Comparison of ENCODE assay signal across 10 mouse cellular contexts in the genomic region with DNA sequence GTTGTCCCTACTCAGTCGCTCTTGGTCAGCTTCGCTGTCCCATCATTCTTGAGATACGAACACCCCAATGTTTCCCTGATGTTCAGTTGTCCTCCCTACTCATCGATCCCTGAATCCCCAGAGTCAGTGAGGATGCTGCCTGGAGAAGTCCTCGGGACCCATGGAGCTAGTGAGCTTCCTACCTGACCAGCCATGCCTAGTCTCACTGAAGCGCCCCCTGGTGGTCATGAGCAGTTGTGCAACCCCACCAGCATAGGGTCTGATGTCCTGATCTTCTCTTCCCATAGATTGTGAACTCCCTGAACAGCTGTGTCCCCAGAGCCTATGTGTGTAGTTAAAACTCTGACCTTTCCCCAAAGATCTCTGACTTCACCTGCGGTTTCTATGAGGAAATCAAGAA. TPM values are rescaled to one million over a fixed set of nuclear protein-coding genes. Genes with fewer than 3 reads are reported as not detected.
A peak's percentile ranks its signal among the peaks of the same experiment; 100 is the strongest.
DNase-seq lines count a peak whose midpoint lies in the region; ATAC-seq and TF ChIP-seq lines count a peak whose summit lies in the region.
"Had no signal": no experiment of that assay in that cellular context is flagged by ENCODE, and none has a peak within 500 bp of the region (broad histone marks: within the 10 kb centered on the region; RNA-seq: fewer than 3 reads in every experiment).

No protein-coding gene starts in this region.

- no peak overlapping the region for H3ac ChIP-seq in C2C12 (ENCODE audit: control insufficient read depth, insufficient read length, low read depth)

- no peak overlapping the region for H3K4me2 ChIP-seq in hindbrain, embryonic 11.5 days (replicated peaks; ENCODE audit: low read depth, low read length)
- no peak overlapping the region for H3K4me2 ChIP-seq in hindbrain, embryonic 13.5 days
- H3K4me2 ChIP-seq: embryonic facial prominence, embryonic 15.5 days; limb, embryonic 15.5 days had no signal

- H3K79me3 ChIP-seq in C2C12 (ENCODE audit: low read depth), result no peaks in the 10 kb centered on the region

- H3K4me3 ChIP-seq in hindbrain, embryonic 11.5 days (ENCODE audit: low read depth, low read length), result no peak overlapping the region
- H3K4me3 ChIP-seq in hindbrain, embryonic 13.5 days, result no peak overlapping the region
- no peak overlapping the region for H3K4me3 ChIP-seq in C2C12 (ENCODE audit: insufficient read depth, poor library complexity, severe bottlenecking)
- H3K4me3 ChIP-seq in embryonic facial prominence, embryonic 10.5 days, result no peak overlapping the region
- H3K4me3 ChIP-seq: embryonic facial prominence, embryonic 15.5 days; limb, embryonic 15.5 days had no signal

- peak; percentile 27 for TF ChIP-seq CTCF in C2C12 (IDR thresholded peaks at IDR 0.05; ENCODE audit: control insufficient read depth, insufficient read depth, insufficient read length)

- no peaks in the 10 kb centered on the region for H3K9me3 ChIP-seq in hindbrain, embryonic 11.5 days (ENCODE audit: control insufficient read depth, low read length)
- H3K9me3 ChIP-seq in hindbrain, embryonic 13.5 days, result no peaks in the 10 kb centered on the region
- no peaks in the 10 kb centered on the region for H3K9me3 ChIP-seq in embryonic facial prominence, embryonic 10.5 days
- H3K9me3 ChIP-seq: embryonic facial prominence, embryonic 15.5 days; limb, embryonic 15.5 days had no signal

- WGBS in hindbrain, embryonic 11.5 days, result 68% methylated on average over 7 of the region's 7 CpGs
- WGBS in hindbrain, embryonic 13.5 days, result 67% methylated on average over 7 of the region's 7 CpGs
- 65% methylated on average over 7 of the region's 7 CpGs for whole genome bisulfite sequencing in embryonic facial prominence, embryonic 10.5 days

- H3K79me2 ChIP-seq in C2C12 (ENCODE audit: control insufficient read depth, insufficient read depth), result no peaks in the 10 kb centered on the region

- no peak overlapping the region for H3K27ac ChIP-seq in hindbrain, embryonic 11.5 days (ENCODE audit: low read depth, low read length)
- no peak overlapping the region for H3K27ac ChIP-seq in hindbrain, embryonic 13.5 days
- H3K27ac ChIP-seq in embryonic facial prominence, embryonic 10.5 days (replicated peaks), result no peak overlapping the region
- H3K27ac ChIP-seq: embryonic facial prominence, embryonic 15.5 days; limb, embryonic 15.5 days had no signal

- peak; percentile 55 for DNase-seq in hindbrain, embryonic 11.5 days (ENCODE audit: low spot score)
- peak; percentile 46 to 51 for DNase-seq in adrenal gland, adult 18-20 months (ENCODE audit: low spot score in 2 of 2)
- DNase-seq in embryonic facial prominence, embryonic 10.5 days (ENCODE audit: low spot score), result peak; percentile 46
- peak; percentile 5 for DNase-seq in naive thymus-derived CD4-positive, alpha-beta T cell, adult 2 months (ENCODE audit: low read depth)

- no peaks in the 10 kb centered on the region for H3K36me3 ChIP-seq in hindbrain, embryonic 11.5 days (ENCODE audit: control insufficient read depth, insufficient read depth, low read length)
- H3K36me3 ChIP-seq in hindbrain, embryonic 13.5 days, result no peaks in the 10 kb centered on the region
- H3K36me3 ChIP-seq in C2C12 (ENCODE audit: control insufficient read depth, insufficient read depth), result no peaks in the 10 kb centered on the region
- no peaks in the 10 kb centered on the region for H3K36me3 ChIP-seq in embryonic facial prominence, embryonic 10.5 days (replicated peaks)
- H3K36me3 ChIP-seq: embryonic facial prominence, embryonic 15.5 days; limb, embryonic 15.5 days had no signal

- ATAC-seq in hindbrain, embryonic 11.5 days (ENCODE audit: low FRiP score), result no peak
- no peak for ATAC-seq in hindbrain, embryonic 13.5 days (ENCODE audit: low FRiP score)
- no peak for ATAC-seq in activated CD4-positive, CD25-positive, alpha-beta regulatory T cell, adult 4 months
- ATAC-seq in erythroblast, adult 5-6 weeks (replicated peaks; ENCODE audit: low FRiP score, poor library complexity, severe bottlenecking), result no peak

- no peaks in the 10 kb centered on the region for H3K4me1 ChIP-seq in hindbrain, embryonic 11.5 days (replicated peaks; ENCODE audit: control insufficient read depth, insufficient read depth, low read length)
- peaks cover 3% of the 10 kb centered on the region; the same call in 1 of the 2 replicates for H3K4me1 ChIP-seq in hindbrain, embryonic 13.5 days (replicated peaks)
- peaks cover 19% of the 10 kb centered on the region for H3K4me1 ChIP-seq in embryonic facial prominence, embryonic 10.5 days

- H3K27me3 ChIP-seq in hindbrain, embryonic 11.5 days (ENCODE audit: control insufficient read depth, insufficient read depth, low read length), result no peaks in the 10 kb centered on the region
- no peaks in the 10 kb centered on the region for H3K27me3 ChIP-seq in hindbrain, embryonic 13.5 days
- no peaks in the 10 kb centered on the region for H3K27me3 ChIP-seq in C2C12 (ENCODE audit: control insufficient read depth, insufficient read depth, insufficient read length)
- no peaks in the 10 kb centered on the region for H3K27me3 ChIP-seq in embryonic facial prominence, embryonic 10.5 days (replicated peaks; ENCODE audit: low read depth, poor library complexity, severe bottlenecking)
- H3K27me3 ChIP-seq: embryonic facial prominence, embryonic 15.5 days; limb, embryonic 15.5 days had no signal

- H3K9ac ChIP-seq in hindbrain, embryonic 11.5 days (ENCODE audit: low read depth, low read length), result no peak overlapping the region
- no peak overlapping the region for H3K9ac ChIP-seq in hindbrain, embryonic 13.5 days
- H3K9ac ChIP-seq: embryonic facial prominence, embryonic 15.5 days; limb, embryonic 15.5 days had no signal

TF ChIP-seq in C2C12, 6 proteins besides CTCF, POLR2A, EP300 and RAD21:
- no peak for TF ChIP-seq MYOD1 (IDR thresholded peaks at IDR 0.05; ENCODE audit: control insufficient read depth, insufficient read length, low read depth)
- TF ChIP-seq MAX (IDR thresholded peaks at IDR 0.05), result no peak
- no peak for TF ChIP-seq FOSL1 (IDR thresholded peaks at IDR 0.05; ENCODE audit: insufficient read depth, low read length, poor library complexity, severe bottlenecking)
- TF ChIP-seq USF1 (IDR thresholded peaks at IDR 0.05; ENCODE audit: low read depth), result no peak
- no peak for TF ChIP-seq MYOG (IDR thresholded peaks at IDR 0.05; ENCODE audit: control insufficient read depth, extremely low read depth, insufficient read length)
- TF ChIP-seq CEBPB (IDR thresholded peaks at IDR 0.05; ENCODE audit: low read depth), result no peak
TF ChIP-seq in C2C12: peak in this region for 0.

RNA-seq across cellular contexts. Expression of gene Kcna5, which starts 47.9 kb away (rescaled TPM):
- 3.5 and 3.9 TPM in 2 replicates for polyA plus RNA-seq in hindbrain, embryonic 11.5 days (2014; fragmentation: Nextera tagmentation; extraction: Ambion mirVana)
- polyA plus RNA-seq in hindbrain, embryonic 13.5 days (2015; fragmentation: Nextera tagmentation; extraction: Ambion mirVana), result 2.2 and 2.4 TPM in 2 replicates
- polyA plus RNA-seq in C2C12 (2012; fragmentation: generic; extraction: Trizol), result not detected
- total RNA-seq in adrenal gland, adult 18-20 months (2021), result 1 to 10 TPM; 2.4 to 4.0 TPM
- 3.6 and 4.0 TPM in 2 replicates for polyA plus RNA-seq in embryonic facial prominence, embryonic 10.5 days (2016; fragmentation: Nextera tagmentation; extraction: Ambion mirVana)
- not detected for polyA plus RNA-seq in activated CD4-positive, CD25-positive, alpha-beta regulatory T cell, adult 4 months (2017; shearing (Covaris generic))
- total RNA-seq in erythroblast, adult 5-6 weeks (2015; ENCODE audit: low replicate concordance), result not detected in 2 replicates
- not detected in 2 replicates for total RNA-seq in erythroblast, adult 5-6 weeks (2017; ENCODE audit: low replicate concordance)

Comparison
In these comparisons a context has a peak if more than half of its experiments do, and no peak if none do; other contexts are left out.
1. DNase-seq: peak in every context shown above with its lines; median percentile 55 in hindbrain, embryonic 11.5 days; 48 in adrenal gland, adult 18-20 months; 46 in embryonic facial prominence, embryonic 10.5 days; 5 in naive thymus-derived CD4-positive, alpha-beta T cell, adult 2 months.